Mouse (Mus musculus) forebrain, embryonic 16.5 days (tissue): Measurements from ENCODE around the gene Wfdc10. TPM values are rescaled to one million over a fixed set of nuclear protein-coding genes. Genes with fewer than 3 reads are reported as not detected.

Experiments
- polyA plus RNA-seq: library from polyadenylated mRNA; unstranded; fragments of >200 nt; fragmentation: Nextera tagmentation; extraction: Ambion mirVana; gene quantifications from 2 replicates; pipeline ENCODE4 v1.2.1, GENCODE M21; 2015

Gene Wfdc10
- polyA plus RNA-seq, 1 experiment from 2014 or later = not detected

Other genes with a start within 250 kb of the Wfdc10 start
- 5.1 and 8.2 TPM in 2 replicates for gene Sdc4, start 212.2 kb upstream of the Wfdc10 start, polyA plus RNA-seq
- 69.5 and 76.9 TPM in 2 replicates for gene Sys1, start 199.1 kb upstream of the Wfdc10 start, polyA plus RNA-seq
- gene Gm20458, start 195.1 kb upstream of the Wfdc10 start, polyA plus RNA-seq = 9.8 and 11.4 TPM in 2 replicates
- gene Trp53tg5, start 182.3 kb upstream of the Wfdc10 start, polyA plus RNA-seq = not detected in 2 replicates
- gene Dbndd2, start 169.9 kb upstream of the Wfdc10 start, polyA plus RNA-seq = 5.3 and 9.2 TPM in 2 replicates
- 58.6 and 68.3 TPM in 2 replicates for gene Pigt, start 158.5 kb upstream of the Wfdc10 start, polyA plus RNA-seq
- gene Wfdc2, start 93.6 kb upstream of the Wfdc10 start, polyA plus RNA-seq = 1.4 and 3.0 TPM in 2 replicates
- gene Spint3, start 82.6 kb upstream of the Wfdc10 start, polyA plus RNA-seq = not detected in 2 replicates
- gene Wfdc6a, start 70.6 kb upstream of the Wfdc10 start, polyA plus RNA-seq = not detected in 2 replicates
- not detected in 2 replicates for gene Eppin, start 62.5 kb upstream of the Wfdc10 start, polyA plus RNA-seq
- not detected in 2 replicates for gene Wfdc6b, start 42.5 kb upstream of the Wfdc10 start, polyA plus RNA-seq
- gene Wfdc8, start 42.4 kb upstream of the Wfdc10 start, polyA plus RNA-seq = not detected in 2 replicates
- not detected in 2 replicates for gene Wfdc16, start 17.2 kb upstream of the Wfdc10 start, polyA plus RNA-seq
- gene Wfdc9, start 537 bp downstream of the Wfdc10 start, polyA plus RNA-seq = not detected in 2 replicates
- not detected in 2 replicates for gene Wfdc11, start 18.0 kb downstream of the Wfdc10 start, polyA plus RNA-seq
- not detected in 2 replicates for gene Wfdc13, start 29.1 kb downstream of the Wfdc10 start, polyA plus RNA-seq
- not detected in 2 replicates for gene Spint4, start 42.5 kb downstream of the Wfdc10 start, polyA plus RNA-seq
- not detected in 2 replicates for gene Spint5, start 59.3 kb downstream of the Wfdc10 start, polyA plus RNA-seq
- 1.4 and 1.7 TPM in 2 replicates for gene Wfdc3, start 89.9 kb downstream of the Wfdc10 start, polyA plus RNA-seq
- 67.5 and 72.9 TPM in 2 replicates for gene Dnttip1, start 89.9 kb downstream of the Wfdc10 start, polyA plus RNA-seq
- gene Ube2c, start 113.9 kb downstream of the Wfdc10 start, polyA plus RNA-seq = 148 and 173 TPM in 2 replicates
- gene Tnnc2, start 123.9 kb downstream of the Wfdc10 start, polyA plus RNA-seq = 1.1 TPM in 1 of 2 replicates, not detected in the other
- 26.0 and 35.6 TPM in 2 replicates for gene Snx21, start 129.8 kb downstream of the Wfdc10 start, polyA plus RNA-seq
- 16.3 and 19.3 TPM in 2 replicates for gene Acot8, start 148.8 kb downstream of the Wfdc10 start, polyA plus RNA-seq
- 14.8 and 15.4 TPM in 2 replicates for gene Zswim3, start 149.1 kb downstream of the Wfdc10 start, polyA plus RNA-seq
- gene Zswim1, start 166.6 kb downstream of the Wfdc10 start, polyA plus RNA-seq = 24.2 and 26.8 TPM in 2 replicates
- gene Spata25, start 172.5 kb downstream of the Wfdc10 start, polyA plus RNA-seq = 0.47 TPM in 1 of 2 replicates, not detected in the other
- gene Ctsa, start 176.8 kb downstream of the Wfdc10 start, polyA plus RNA-seq = 98.9 and 102 TPM in 2 replicates
- gene Neurl2, start 177.4 kb downstream of the Wfdc10 start, polyA plus RNA-seq = 5.9 and 7.0 TPM in 2 replicates
- gene Pltp, start 201.7 kb downstream of the Wfdc10 start, polyA plus RNA-seq = 45.7 and 63.9 TPM in 2 replicates
- 79.3 and 93.7 TPM in 2 replicates for gene Pcif1, start 223.3 kb downstream of the Wfdc10 start, polyA plus RNA-seq